Mouse (Mus musculus) stomach, embryonic 15.5 days (tissue): ENCODE data around the gene Lpin1. TPM values are rescaled to one million over a fixed set of nuclear protein-coding genes. Genes with fewer than 3 reads are reported as not detected.

Experiments used
- ATAC-seq: fragments of 200-750 bp; cut with Nextera tagmentation; 2 replicates; pipeline ENCODE4 v1.8.0; 2017; ENCODE audit warnings: low read depth, moderate number of reproducible peaks, moderate TSS enrichment; ENCODE audit not compliant: insufficient read depth, low FRiP score
- H3K27ac ChIP-seq: fragments of 300-500 bp; sonication (generic); 2 replicates; pipeline ENCODE4 v1.5.1; 2015; ENCODE audit warnings: mild to moderate bottlenecking, inconsistent platforms
- H3K27me3 ChIP-seq: fragments of 300-500 bp; sonication (generic); replicated peaks from 2 replicates; pipeline ENCODE4 v1.6.1; 2015; ENCODE audit warnings: inconsistent platforms
- H3K36me3 ChIP-seq: fragments of 300-500 bp; sonication (generic); 2 replicates; pipeline ENCODE4 v1.6.1; 2015; ENCODE audit warnings: inconsistent platforms
- H3K4me1 ChIP-seq: fragments of 300-500 bp; sonication (generic); 2 replicates; pipeline ENCODE4 v1.6.1; 2015; ENCODE audit warnings: inconsistent platforms
- H3K4me2 ChIP-seq: fragments of 300-500 bp; sonication (generic); 2 replicates; pipeline ENCODE4 v1.6.1; 2015; ENCODE audit warnings: mild to moderate bottlenecking, inconsistent platforms
- H3K4me3 ChIP-seq: fragments of 300-500 bp; sonication (generic); replicated peaks from 2 replicates; pipeline ENCODE4 v1.5.1; 2015; ENCODE audit warnings: inconsistent platforms
- H3K9ac ChIP-seq: fragments of 300-500 bp; sonication (generic); 2 replicates; pipeline ENCODE4 v1.6.1; 2015; ENCODE audit warnings: inconsistent platforms
- H3K9me3 ChIP-seq: fragments of 300-500 bp; sonication (generic); 2 replicates; pipeline ENCODE4 v1.6.1; 2016; ENCODE audit warnings: inconsistent platforms
- WGBS: fragments of 180-500 bp; shearing (Covaris S2); methylation state at CpG from one replicate; pipeline ENCODE4 v1.1.7; 2015; 5-methylcytosine and 5-hydroxymethylcytosine counted together
- polyA plus RNA-seq: library from polyadenylated mRNA; unstranded; fragments of >200 nt; fragmentation: Nextera tagmentation; extraction: Ambion mirVana; gene quantifications from 2 replicates; pipeline ENCODE4 v1.2.1, GENCODE M21; 2015

Gene Lpin1
- polyA plus RNA-seq, 1 experiment from 2014 or later, result 5.3 TPM

- H3K9me3 ChIP-seq, result no peaks in the 10 kb centered on the region
- 0 out of 2 replicates have a peak, but pooled peaks cover 5% of the 10 kb centered on the region for H3K4me1 ChIP-seq
- H3K4me3 ChIP-seq, result no peak overlapping the region
- H3K9ac ChIP-seq, result no peak overlapping the region
- WGBS, result 63% methylated on average over 12 of the region's 12 CpGs
- H3K27ac ChIP-seq, result no peak overlapping the region
- no peak for ATAC-seq
- no peak overlapping the region for H3K4me2 ChIP-seq
- H3K27me3 ChIP-seq, result no peaks in the 10 kb centered on the region
- H3K36me3 ChIP-seq, result no peaks in the 10 kb centered on the region
Observed at GRCm38 (mm10) chr12:16639078-16639771, 28.5 kb upstream of the Lpin1 start.

DNA sequence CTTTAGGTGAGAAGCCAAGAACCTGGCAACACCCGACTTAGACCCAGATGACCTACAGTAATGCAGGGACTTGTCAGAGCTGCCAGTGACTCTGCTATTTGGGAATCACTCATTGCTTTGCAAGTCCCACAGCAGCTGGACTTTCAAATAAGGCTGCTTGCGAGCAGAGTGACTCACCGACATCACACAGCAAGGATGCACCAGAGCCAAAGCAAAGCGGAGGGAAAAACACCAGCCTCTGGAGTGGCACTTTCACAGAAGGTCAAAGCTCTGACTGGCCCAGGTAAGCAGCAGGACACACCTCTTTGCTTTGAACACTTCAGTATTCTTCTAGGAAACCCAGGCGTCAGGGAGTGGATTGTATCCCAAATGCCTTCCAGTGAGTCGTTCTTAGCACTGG, 25.1 kb upstream of the Lpin1 start:
- no peak overlapping the region for H3K9ac ChIP-seq
- ATAC-seq, result no peak
- H3K36me3 ChIP-seq, result no peaks in the 10 kb centered on the region
- H3K4me2 ChIP-seq, result no peak overlapping the region
- no peaks in the 10 kb centered on the region for H3K4me1 ChIP-seq
- no peak overlapping the region for H3K4me3 ChIP-seq
- no peak overlapping the region for H3K27ac ChIP-seq
- H3K9me3 ChIP-seq, result no peaks in the 10 kb centered on the region
- 67% methylated on average over 6 of the region's 6 CpGs for WGBS
- no peaks in the 10 kb centered on the region for H3K27me3 ChIP-seq

DNA sequence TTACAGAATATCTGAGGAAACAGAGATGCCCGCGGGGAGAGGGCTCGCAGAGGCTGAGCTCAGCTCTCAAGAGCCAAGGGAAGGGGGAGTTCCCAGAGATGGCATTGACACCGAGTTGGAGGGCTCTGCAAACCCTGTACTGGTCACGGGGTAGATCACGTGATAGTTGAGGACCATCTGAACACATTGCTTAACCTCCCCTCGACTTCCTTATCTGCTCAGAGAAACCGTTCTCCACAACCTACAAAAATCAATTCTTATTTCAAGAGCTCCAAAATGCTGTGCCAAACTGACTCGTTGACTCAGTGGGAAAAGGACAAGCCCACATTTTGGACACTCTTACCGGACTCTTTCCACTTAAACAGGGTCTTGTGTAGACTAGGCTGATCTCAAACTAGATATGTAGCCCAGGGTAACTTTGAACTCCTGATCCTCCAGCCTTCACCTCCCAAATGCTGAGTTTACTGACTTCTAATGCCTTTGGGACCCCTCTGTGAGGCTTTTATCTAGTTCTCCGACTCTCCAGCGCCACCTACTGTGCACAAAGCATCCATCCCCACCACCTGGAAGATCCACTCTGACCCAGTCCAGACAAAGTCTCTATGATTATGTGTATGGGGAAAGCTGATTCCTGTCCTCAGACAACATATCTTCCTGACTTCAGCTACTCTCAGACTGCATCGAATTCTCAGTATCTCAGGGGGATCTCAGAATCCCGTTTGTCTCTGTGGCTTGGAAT, 23.5 kb upstream of the Lpin1 start:
- no peak overlapping the region for H3K4me2 ChIP-seq
- H3K27ac ChIP-seq, result no peak overlapping the region
- no peaks in the 10 kb centered on the region for H3K36me3 ChIP-seq
- H3K4me3 ChIP-seq, result no peak overlapping the region
- H3K9ac ChIP-seq, result no peak overlapping the region
- no peaks in the 10 kb centered on the region for H3K27me3 ChIP-seq
- no peaks in the 10 kb centered on the region for H3K9me3 ChIP-seq
- ATAC-seq, result no peak
- 52% methylated on average over 14 of the region's 14 CpGs for WGBS
- H3K4me1 ChIP-seq, result no peaks in the 10 kb centered on the region

- no peak overlapping the region for H3K9ac ChIP-seq
- no peaks in the 10 kb centered on the region for H3K4me1 ChIP-seq
- no peaks in the 10 kb centered on the region for H3K27me3 ChIP-seq
- no peaks in the 10 kb centered on the region for H3K9me3 ChIP-seq
- no peak overlapping the region for H3K4me2 ChIP-seq
- no peak overlapping the region for H3K27ac ChIP-seq
- WGBS, result 72% methylated on average over 6 of the region's 6 CpGs
- H3K36me3 ChIP-seq, result no peaks in the 10 kb centered on the region
- no peak overlapping the region for H3K4me3 ChIP-seq
- no peak for ATAC-seq
Observed at GRCm38 (mm10) chr12:16633235-16633634, 22.5 kb upstream of the Lpin1 start.

GRCm38 (mm10) chr12:16631423-16631822, 20.7 kb upstream of the Lpin1 start:
- no peak for ATAC-seq
- no peak overlapping the region for H3K27ac ChIP-seq
- no peaks in the 10 kb centered on the region for H3K4me1 ChIP-seq
- WGBS, result 71% methylated on average over 2 of the region's 2 CpGs
- no peak overlapping the region for H3K4me2 ChIP-seq
- H3K9me3 ChIP-seq, result no peaks in the 10 kb centered on the region
- no peaks in the 10 kb centered on the region for H3K36me3 ChIP-seq
- H3K4me3 ChIP-seq, result no peak overlapping the region
- no peak overlapping the region for H3K9ac ChIP-seq
- no peaks in the 10 kb centered on the region for H3K27me3 ChIP-seq

- H3K27ac ChIP-seq, result no peak overlapping the region
- no peaks in the 10 kb centered on the region for H3K36me3 ChIP-seq
- no peaks in the 10 kb centered on the region for H3K4me1 ChIP-seq
- 79% methylated on average over 1 of the region's 1 CpGs for WGBS
- H3K4me3 ChIP-seq, result no peak overlapping the region
- H3K27me3 ChIP-seq, result no peaks in the 10 kb centered on the region
- no peak overlapping the region for H3K9ac ChIP-seq
- no peak overlapping the region for H3K4me2 ChIP-seq
- no peaks in the 10 kb centered on the region for H3K9me3 ChIP-seq
- no peak for ATAC-seq
Observed at GRCm38 (mm10) chr12:16630866-16631185, 20.1 kb upstream of the Lpin1 start.

DNA sequence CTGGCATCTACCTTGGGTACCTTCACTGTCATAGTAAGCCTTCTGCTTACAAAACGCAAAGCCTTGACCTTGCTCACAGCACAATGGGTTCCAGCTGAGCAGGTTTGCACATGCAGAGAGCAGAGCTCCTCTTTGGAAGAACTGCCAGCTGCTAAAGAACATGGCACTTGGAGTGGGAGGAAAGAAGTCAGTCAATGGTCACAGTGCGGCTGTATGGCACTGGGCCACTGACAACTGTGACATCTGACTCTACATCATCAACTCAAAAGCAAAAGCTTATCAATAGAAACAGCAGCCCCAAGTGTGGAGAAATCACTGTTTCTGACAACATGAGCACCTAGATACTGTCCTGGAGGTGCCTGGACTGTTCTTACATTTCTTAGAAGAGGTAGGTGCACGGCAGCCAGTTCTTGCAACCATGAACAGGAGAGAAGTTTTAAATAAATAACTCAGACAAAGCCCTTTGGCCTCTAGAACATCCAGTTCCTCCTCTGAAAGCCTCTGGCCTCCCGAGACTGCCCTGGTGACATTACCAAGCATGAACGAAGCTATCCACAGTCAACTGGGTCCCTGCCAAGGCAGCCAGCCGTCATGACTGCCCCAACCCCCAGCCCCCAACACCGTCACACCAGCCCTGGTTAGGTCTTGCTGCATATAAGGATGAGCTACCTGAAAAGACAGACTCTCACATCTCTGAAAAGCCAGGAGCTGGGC, 19.5 kb upstream of the Lpin1 start:
- ATAC-seq, result no peak
- Histone ChIP-seq H3K4me3 (no peak overlapping the region), H3K9ac (no peak overlapping the region), H3K36me3 (no peaks in the 10 kb centered on the region), H3K27ac (no peak overlapping the region), H3K4me1 (no peaks in the 10 kb centered on the region), H3K9me3 (no peaks in the 10 kb centered on the region), H3K27me3 (no peaks in the 10 kb centered on the region), H3K4me2 (no peak overlapping the region)
- 49% methylated on average over 7 of the region's 7 CpGs for WGBS

DNA sequence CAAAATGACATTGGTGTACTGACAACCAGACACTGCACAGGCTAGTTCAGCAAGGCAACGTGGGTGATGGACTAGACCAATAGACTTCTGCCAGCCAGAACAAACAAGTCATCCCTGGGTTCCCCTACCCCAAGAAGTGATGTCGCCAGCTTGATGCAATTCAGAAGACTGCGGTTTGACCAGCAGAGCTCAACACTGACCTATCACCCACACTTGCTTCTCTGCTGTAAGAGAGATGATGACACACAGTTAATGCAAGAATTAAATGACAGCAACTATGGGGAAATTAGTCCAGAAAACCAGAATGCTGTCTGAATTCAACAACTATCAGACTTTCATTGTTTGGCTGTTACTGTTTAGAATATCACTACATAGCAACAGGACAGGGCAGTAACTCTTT, 9.5 kb upstream of the Lpin1 start:
- Histone ChIP-seq H3K4me1 (peaks cover 11% of the 10 kb centered on the region), H3K9ac (no peak overlapping the region), H3K36me3 (no peaks in the 10 kb centered on the region), H3K27me3 (no peaks in the 10 kb centered on the region), H3K4me3 (no peak overlapping the region), H3K27ac (no peak overlapping the region), H3K9me3 (no peaks in the 10 kb centered on the region), H3K4me2 (no peak overlapping the region)
- WGBS, result 75% methylated on average over 3 of the region's 3 CpGs
- ATAC-seq, result no peak

DNA sequence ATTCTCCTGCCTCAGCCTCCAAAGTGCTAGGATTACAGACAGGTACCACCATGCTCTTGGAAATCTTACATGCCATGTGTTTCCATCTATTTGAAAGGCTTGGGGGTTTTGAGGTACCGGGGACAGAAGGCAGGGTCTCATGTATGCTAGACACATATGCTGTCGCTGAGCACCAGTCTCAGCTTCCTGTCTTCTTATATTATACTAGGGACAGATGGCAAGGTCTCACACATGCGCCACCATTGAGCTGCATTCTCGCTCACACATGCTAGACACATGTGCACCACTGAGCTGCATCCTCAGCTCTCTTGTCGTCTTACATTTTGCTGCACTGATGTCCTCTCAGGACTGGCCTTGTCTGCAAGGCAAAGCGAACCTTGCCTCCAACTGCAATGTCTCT, 8.7 kb upstream of the Lpin1 start:
- no peak for ATAC-seq
- Histone ChIP-seq H3K9me3 (no peaks in the 10 kb centered on the region), H3K27ac (0 out of 2 replicates have a peak overlapping the region, but pooled peaks have one; percentile 28), H3K27me3 (no peaks in the 10 kb centered on the region), H3K36me3 (no peaks in the 10 kb centered on the region), H3K4me3 (no peak overlapping the region), H3K4me1 (peaks cover 11% of the 10 kb centered on the region), H3K9ac (no peak overlapping the region), H3K4me2 (no peak overlapping the region)
- WGBS, result 71% methylated on average over 6 of the region's 6 CpGs

DNA sequence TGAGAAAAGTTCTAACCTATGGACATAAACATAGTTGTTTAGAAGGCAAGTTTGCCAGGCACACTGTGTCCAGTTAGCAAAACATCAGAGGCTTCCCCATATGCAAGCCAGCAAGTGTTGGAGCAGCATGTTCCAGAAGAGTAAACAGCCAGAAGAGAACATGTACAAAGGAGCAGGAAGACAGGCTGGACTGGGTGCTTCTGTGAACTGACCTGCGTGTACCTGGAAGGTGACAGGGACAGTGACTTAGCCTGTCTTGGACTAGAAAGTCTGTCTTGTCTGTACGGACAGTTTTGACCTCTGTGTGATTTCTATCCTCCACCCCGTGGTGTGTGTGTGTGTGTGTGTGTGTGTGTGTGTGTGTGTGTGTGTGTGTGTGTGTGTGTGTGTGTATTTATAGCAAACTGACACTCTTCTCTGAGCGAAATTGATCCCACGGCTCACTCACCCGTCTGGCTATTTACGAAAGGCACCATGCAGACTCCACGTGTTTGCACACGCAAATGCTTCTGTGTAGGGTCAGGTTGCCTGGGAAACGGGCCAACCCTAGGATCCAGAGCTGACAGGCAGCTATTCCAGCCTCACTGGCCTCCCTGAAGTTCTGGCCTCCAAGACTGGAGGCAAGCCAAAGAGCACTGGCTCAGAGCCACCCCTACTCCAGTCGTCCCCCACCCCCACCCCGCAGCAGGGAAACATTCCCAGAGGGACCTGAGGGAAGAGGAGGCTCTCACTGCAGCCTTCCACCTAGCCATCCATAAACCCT, 7.9 kb upstream of the Lpin1 start:
- peak; percentile 91 for ATAC-seq
- H3K27me3 ChIP-seq, result no peaks in the 10 kb centered on the region
- H3K9me3 ChIP-seq, result no peaks in the 10 kb centered on the region
- peak overlapping the region; percentile 44; the same call in 1 of the 2 replicates for H3K27ac ChIP-seq
- H3K9ac ChIP-seq, result no peak overlapping the region
- no peak overlapping the region for H3K4me3 ChIP-seq
- 8% methylated on average over 12 of the region's 12 CpGs for WGBS
- no peaks in the 10 kb centered on the region for H3K36me3 ChIP-seq
- peak overlapping the region; percentile 11; the same call in 1 of the 2 replicates for H3K4me2 ChIP-seq
- peaks cover 11% of the 10 kb centered on the region for H3K4me1 ChIP-seq

DNA sequence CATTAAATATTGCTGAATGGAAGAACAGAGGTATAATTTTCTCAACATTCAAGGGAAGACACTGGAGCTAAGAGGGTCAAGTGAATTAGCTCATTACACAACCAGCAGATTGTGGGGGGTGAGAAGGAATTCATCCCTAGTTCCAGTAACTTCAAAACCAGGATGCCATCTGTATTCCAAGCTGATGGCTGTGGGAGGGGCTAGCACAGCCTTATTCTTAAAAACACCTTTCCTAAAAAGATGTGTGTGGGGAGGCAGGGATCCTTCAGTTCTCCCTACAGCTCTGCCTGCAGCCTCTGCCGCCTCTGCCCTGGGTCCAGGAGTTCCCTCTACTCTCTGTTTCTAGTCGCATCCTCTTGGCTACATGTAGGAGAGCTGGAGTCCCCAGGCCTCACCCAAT, 5.0 kb upstream of the Lpin1 start:
- Histone ChIP-seq H3K36me3 (no peaks in the 10 kb centered on the region), H3K9ac (no peak overlapping the region), H3K4me3 (no peak overlapping the region), H3K9me3 (no peaks in the 10 kb centered on the region), H3K27me3 (no peaks in the 10 kb centered on the region), H3K4me2 (no peak overlapping the region), H3K4me1 (peaks cover 11% of the 10 kb centered on the region), H3K27ac (no peak overlapping the region)
- no peak for ATAC-seq
- WGBS, result 55% methylated on average over 2 of the region's 2 CpGs
